Mouse (Mus musculus) midbrain, embryonic 14.5 days (tissue): ENCODE measurements at regions not wholly inside any gene's neighbourhood (a gene's known extent, or its start where the extent isn't known, plus 50 kb on each side); places are given as distances from the start of the nearest gene placed in this dataset.
A peak's percentile ranks its signal among the peaks of the same experiment; 100 is the strongest.

ENCODE experiments used
- ATAC-seq: fragments of 200-750 bp; cut with Nextera tagmentation; 2 replicates; pipeline ENCODE4 v1.8.0; 2017; ENCODE audit warnings: moderate number of reproducible peaks, moderate library complexity; ENCODE audit not compliant: low FRiP score, low TSS enrichment
- DNase-seq: peaks from one replicate; pipeline ENCODE4 v3.0.0-alpha.2; 2015
- H3K27ac ChIP-seq: fragments of 300-500 bp; sonication (generic); replicated peaks from 2 replicates; pipeline ENCODE4 v1.5.1; 2014; ENCODE audit warnings: mild to moderate bottlenecking, low read depth, low read length, moderate library complexity
- H3K27me3 ChIP-seq: fragments of 300-500 bp; sonication (generic); 2 replicates; pipeline ENCODE4 v1.6.1; 2014; ENCODE audit warnings: low read length, control low read depth, mixed read lengths; ENCODE audit not compliant: control insufficient read depth, insufficient read depth
- H3K36me3 ChIP-seq: fragments of 300-500 bp; sonication (generic); 2 replicates; pipeline ENCODE4 v1.6.1; 2014; ENCODE audit warnings: low read length, control low read depth; ENCODE audit not compliant: control insufficient read depth, insufficient read depth
- H3K4me1 ChIP-seq: fragments of 300-500 bp; sonication (generic); 2 replicates; pipeline ENCODE4 v1.6.1; 2014; ENCODE audit warnings: mild to moderate bottlenecking, antibody characterized with exemption, low read length, control low read depth; ENCODE audit not compliant: control insufficient read depth, insufficient read depth
- H3K4me2 ChIP-seq: fragments of 300-500 bp; sonication (generic); 2 replicates; pipeline ENCODE4 v1.6.1; 2014; ENCODE audit warnings: mild to moderate bottlenecking, low read length, moderate library complexity
- H3K4me3 ChIP-seq: fragments of 300-500 bp; sonication (generic); replicated peaks from 2 replicates; pipeline ENCODE4 v1.5.1; 2014; ENCODE audit warnings: low read depth, low read length
- H3K9ac ChIP-seq: fragments of 300-500 bp; sonication (generic); replicated peaks from 2 replicates; pipeline ENCODE4 v1.6.1; 2014; ENCODE audit warnings: mild to moderate bottlenecking, low read length, moderate library complexity
- H3K9me3 ChIP-seq: fragments of 300-500 bp; sonication (generic); 2 replicates; pipeline ENCODE4 v1.6.1; 2016; ENCODE audit warnings: low read length, control low read depth, mixed read lengths; ENCODE audit not compliant: control insufficient read depth
- WGBS: fragments of 180-500 bp; shearing (Covaris S2); extraction: QIAGEN DNeasy Blood & Tissue Kit; methylation state at CpG from one replicate; pipeline ENCODE4 v1.1.7; 2014; 5-methylcytosine and 5-hydroxymethylcytosine counted together

GRCm38 (mm10) chr5:6517337-6517736 lies 768.2 kb upstream of the Steap1 start:
- no peak overlapping the region for H3K4me2 ChIP-seq
- DNase-seq (no peak), ATAC-seq (no peak)
- 28% methylated on average over 1 of the region's 1 CpGs for WGBS
- H3K27ac ChIP-seq, result no peak overlapping the region
- H3K9ac ChIP-seq, result no peak overlapping the region
- no peaks in the 10 kb centered on the region for H3K4me1 ChIP-seq
- no peaks in the 10 kb centered on the region for H3K36me3 ChIP-seq
- H3K4me3 ChIP-seq, result no peak overlapping the region
- H3K9me3 ChIP-seq, result no peaks in the 10 kb centered on the region
- H3K27me3 ChIP-seq, result no peaks in the 10 kb centered on the region

- Histone ChIP-seq H3K27ac (no peak overlapping the region), H3K27me3 (no peaks in the 10 kb centered on the region), H3K36me3 (no peaks in the 10 kb centered on the region), H3K9me3 (no peaks in the 10 kb centered on the region), H3K4me3 (no peak overlapping the region), H3K4me2 (no peak overlapping the region), H3K9ac (no peak overlapping the region), H3K4me1 (no peaks in the 10 kb centered on the region)
- DNase-seq, result peak; percentile 6
- ATAC-seq, result no peak
- WGBS, result 85% methylated on average over 5 of the region's 5 CpGs
Measured at GRCm38 (mm10) chr5:6480811-6481210, 731.7 kb upstream of the Steap1 start.
